Mouse (Mus musculus) CD4-positive, CD25-positive, alpha-beta regulatory T cell (primary cell): ENCODE results near the gene Pld2. TPM values are rescaled to one million over a fixed set of nuclear protein-coding genes. Genes with fewer than 3 reads are reported as not detected.

Experiments
- polyA plus RNA-seq: library from polyadenylated mRNA; unstranded; fragments of 100-300 nt; shearing (Covaris generic); gene quantifications from one replicate; pipeline ENCODE4 v1.2.1, GENCODE M21; 2017

The Pld2 gene
- polyA plus RNA-seq: 1.9 TPM

GRCm38 (mm10) chr11:70539877-70540587 lies at the start of gene Pld2:
Gene Pld2, plus strand, starts transcription at chr11:70540064.

GRCm38 (mm10) chr11:70504970-70505369 lies 34.9 kb upstream of the Pld2 start, which contains the start of gene Tm4sf5:
Gene Tm4sf5, plus strand, starts transcription at chr11:70505244.

DNA sequence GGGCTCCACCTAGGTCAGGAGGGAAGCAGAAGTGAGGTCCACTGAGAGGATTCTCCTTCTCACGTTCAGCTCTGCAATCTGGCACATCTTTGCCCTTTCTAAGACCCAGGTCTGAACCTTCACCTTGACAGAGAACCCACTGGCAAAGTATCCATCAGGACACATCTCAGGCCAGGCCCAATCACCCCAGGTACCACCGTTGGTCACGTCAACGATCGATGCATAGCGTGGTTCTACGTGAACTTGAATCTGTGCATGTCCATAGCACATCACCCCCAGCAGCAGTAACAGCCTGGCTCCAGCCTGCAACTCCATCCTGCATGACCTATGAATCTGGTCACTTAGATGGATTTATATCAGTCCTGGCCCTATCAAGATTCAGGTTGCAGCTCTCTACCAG lies 25.6 kb upstream of the Pld2 start, which contains the start of gene Vmo1:
Gene Vmo1, minus strand, starts transcription at position 329 of the 400 bp plus-strand sequence.

DNA sequence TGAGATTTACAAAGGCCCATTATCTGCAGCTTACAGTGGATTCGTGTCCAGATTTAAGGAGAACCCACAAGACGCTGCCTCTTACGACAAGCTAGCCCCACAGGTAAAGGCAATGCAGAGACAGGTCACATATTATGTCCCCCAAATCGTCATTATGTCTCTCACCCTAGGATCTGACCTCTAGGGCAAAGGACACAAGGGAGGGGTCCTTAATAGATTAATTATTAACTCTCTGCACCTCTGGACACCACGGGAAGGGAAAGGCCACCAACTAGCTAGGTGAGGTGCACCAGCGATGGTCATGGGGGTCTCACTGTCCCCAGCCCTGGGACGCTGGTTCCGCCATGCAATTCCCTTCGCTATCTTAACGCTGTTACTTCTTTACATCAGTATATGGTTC lies 20.9 kb upstream of the Pld2 start, which contains the start of gene Gltpd2:
Gene Gltpd2, plus strand, starts transcription at position 274 of the 400 bp plus-strand sequence.

GRCm38 (mm10) chr11:70525184-70525678 lies 14.6 kb upstream of the Pld2 start, which contains the start of gene Psmb6:
Gene Psmb6, plus strand, starts transcription at chr11:70525367.

GRCm38 (mm10) chr11:70532839-70533238 lies 7.0 kb upstream of the Pld2 start, which contains the start of gene Gm40193:
Gene Gm40193, minus strand, starts transcription at chr11:70532939.

GRCm38 (mm10) chr11:70562287-70562994 lies 22.6 kb downstream of the Pld2 start, which contains the start of gene Mink1:
Gene Mink1, plus strand, starts transcription at chr11:70562881.

Other genes with a start within 250 kb of the Pld2 start
- gene Alox12e, start 217.4 kb upstream of the Pld2 start, polyA plus RNA-seq: not detected
- 0.41 TPM for gene Alox15, start 188.0 kb upstream of the Pld2 start, polyA plus RNA-seq
- 13.5 TPM for gene Pelp1, start 130.0 kb upstream of the Pld2 start, polyA plus RNA-seq
- gene Arrb2, start 107.4 kb upstream of the Pld2 start, polyA plus RNA-seq: 284 TPM
- 70.2 TPM for gene Med11, start 88.1 kb upstream of the Pld2 start, polyA plus RNA-seq
- 0.13 TPM for gene Zmynd15, start 80.6 kb upstream of the Pld2 start, polyA plus RNA-seq
- 1.1 TPM for gene Cxcl16, start 80.1 kb upstream of the Pld2 start, polyA plus RNA-seq
- gene Tm4sf5, start 34.8 kb upstream of the Pld2 start, polyA plus RNA-seq: 1.2 TPM
- gene Vmo1, start 25.4 kb upstream of the Pld2 start, polyA plus RNA-seq: not detected
- gene Gltpd2, start 20.9 kb upstream of the Pld2 start, polyA plus RNA-seq: not detected
- gene Psmb6, start 14.7 kb upstream of the Pld2 start, polyA plus RNA-seq: 353 TPM
- gene Gm40193, start 7.1 kb upstream of the Pld2 start, polyA plus RNA-seq: not detected
- gene Mink1, start 22.8 kb downstream of the Pld2 start, polyA plus RNA-seq: 17.5 TPM
- 0.30 TPM for gene 4930544D05Rik, start 75.8 kb downstream of the Pld2 start, polyA plus RNA-seq
- 1.1 TPM for gene Chrne, start 79.2 kb downstream of the Pld2 start, polyA plus RNA-seq
- gene Gp1ba, start 99.1 kb downstream of the Pld2 start, polyA plus RNA-seq: 0.08 TPM
- 428 TPM for gene Rnf167, start 107.2 kb downstream of the Pld2 start, polyA plus RNA-seq
- 168 TPM for gene Slc25a11, start 107.4 kb downstream of the Pld2 start, polyA plus RNA-seq
- 5,457 TPM for gene Pfn1, start 114.6 kb downstream of the Pld2 start, polyA plus RNA-seq
- 36.6 TPM for gene Eno3, start 117.1 kb downstream of the Pld2 start, polyA plus RNA-seq
- 81.0 TPM for gene Spag7, start 129.4 kb downstream of the Pld2 start, polyA plus RNA-seq
- 43.3 TPM for gene Camta2, start 148.0 kb downstream of the Pld2 start, polyA plus RNA-seq
- 0.66 TPM for gene Inca1, start 160.1 kb downstream of the Pld2 start, polyA plus RNA-seq
- gene Kif1c, start 160.5 kb downstream of the Pld2 start, polyA plus RNA-seq: 1.8 TPM
- gene Zfp3, start 224.1 kb downstream of the Pld2 start, polyA plus RNA-seq: 7.6 TPM